Mouse (Mus musculus) ZHBTc4 (cell line): Measurements from ENCODE around the gene Gm21732.
"Not testable (repeated sequence)": the region's sequence is repeated elsewhere in the genome, so short reads cannot be mapped to it uniquely, and the experiment has no call there.

ENCODE experiments used
- DNase-seq: peaks from one replicate; pipeline ENCODE4 v3.0.0-alpha.2; 2011; ENCODE audit warnings: low read depth, low spot score

Gene Gm21732

GRCm38 (mm10) chrY:38575591-38575990 lies at the start of gene Gm21732:
Gene Gm21732, minus strand, starts transcription at chrY:38575691.
- not testable (repeated sequence) for DNase-seq
